Mouse (Mus musculus): ENCODE results near the gene Tmem159. TPM values are rescaled to one million over a fixed set of nuclear protein-coding genes. Genes with fewer than 3 reads are reported as not detected.

Tmem159 gene
- polyA plus RNA-seq (2021; fragmentation: Nextera tagmentation) = 25.0 and 27.6 TPM in 2 replicates
- long read RNA-seq, experiment 1, transcript Tmem159-201 (5 exons, 1,484 nt) = major isoform, 116 of 127 reads
- long read RNA-seq, experiment 1, partial matches to known transcripts = 3 of 127 reads
- long read RNA-seq, experiment 1, other reads (novel, unspliced or antisense) = 7 of 127 reads
- long read RNA-seq, experiment 2, transcript Tmem159-201 (5 exons, 1,484 nt) = major isoform, 33 of 38 reads
- long read RNA-seq, experiment 2, partial matches to known transcripts = 1 of 38 reads
- long read RNA-seq, experiment 2, other reads (novel, unspliced or antisense) = 3 of 38 reads

DNA sequence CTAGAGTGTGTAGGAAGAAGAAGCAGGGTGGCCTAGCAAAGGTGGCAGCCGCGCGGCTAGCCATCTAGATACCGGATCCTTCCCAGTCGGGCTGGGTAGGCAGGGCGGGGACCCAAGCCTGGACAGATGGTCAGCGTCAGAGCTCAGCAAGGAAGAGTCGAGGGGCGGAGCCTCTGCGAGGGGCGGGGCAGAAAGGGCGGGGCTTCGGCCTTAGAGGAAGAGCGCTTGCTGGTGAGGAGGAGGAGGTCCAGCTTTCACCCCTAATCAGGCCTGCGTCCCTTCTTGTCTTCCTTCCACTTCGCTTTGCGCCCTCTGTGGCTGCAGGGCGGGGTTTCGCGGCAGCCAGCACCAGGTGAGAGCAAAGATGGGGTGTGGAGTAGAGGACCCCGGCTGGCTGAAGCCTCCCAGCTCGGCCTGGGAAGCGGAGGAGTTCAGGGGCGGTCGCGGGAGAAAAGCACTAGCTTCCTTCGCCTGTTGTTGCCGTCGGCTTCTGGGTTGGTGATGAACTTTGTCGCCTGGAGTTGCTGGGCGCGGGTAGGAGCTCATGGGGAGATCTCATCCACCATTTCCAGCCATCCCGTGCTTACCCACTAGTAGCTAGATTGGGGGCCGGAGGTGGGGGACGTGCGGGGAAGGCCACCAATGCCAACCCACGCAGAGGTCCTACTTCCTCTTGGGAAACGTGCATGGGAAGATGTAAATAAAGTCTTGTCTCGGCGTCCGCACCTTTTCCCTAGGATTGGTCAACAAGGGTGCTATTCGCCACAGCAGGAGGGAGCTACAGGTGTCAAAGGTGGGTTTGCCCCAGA is at the start of gene Tmem159:
Gene Tmem159, plus strand, starts transcription at position 190 of the 809 bp plus-strand sequence.

GRCm38 (mm10) chr7:120095180-120095579 is 7.0 kb upstream of the Tmem159 start, which contains the start of gene Dnah3:
Dnah3 (minus strand) TSS chr7:120095280.

DNA sequence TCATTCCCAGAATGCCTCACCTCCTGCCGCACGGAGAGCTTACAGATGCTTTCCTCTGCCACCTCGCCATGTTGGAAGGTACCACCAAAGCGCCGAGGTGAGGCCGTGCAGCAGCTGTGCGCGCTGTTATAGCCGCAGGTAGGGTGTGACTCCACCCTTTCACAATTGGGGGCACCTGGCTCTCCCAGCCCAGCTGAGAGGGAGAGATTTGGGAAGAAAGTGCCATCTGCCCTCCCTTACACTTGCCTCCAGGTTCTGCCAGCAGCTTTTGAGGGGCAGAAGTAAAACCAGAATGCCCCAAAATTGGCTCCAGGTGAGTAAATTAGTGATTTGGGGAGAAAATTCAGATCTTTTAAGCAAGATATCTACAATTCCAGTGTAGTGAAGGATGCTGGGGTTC is 43.0 kb downstream of the Tmem159 start, which contains the start of gene Zp2:
Gene Zp2, minus strand, starts transcription at position 101 of the 400 bp plus-strand sequence.

Other genes starting within 250 kb of the Tmem159 start
- gene Lyrm1, start 206.5 kb upstream of the Tmem159 start, polyA plus RNA-seq (2021; fragmentation: Nextera tagmentation) = 20.6 and 21.4 TPM in 2 replicates
- 2.6 and 2.8 TPM in 2 replicates for gene Dcun1d3, start 206.1 kb upstream of the Tmem159 start, polyA plus RNA-seq (2021; fragmentation: Nextera tagmentation)
- gene Dnah3, start 7.1 kb upstream of the Tmem159 start, polyA plus RNA-seq (2021; fragmentation: Nextera tagmentation) = 0.04 and 0.07 TPM in 2 replicates
- not detected in 2 replicates for gene Zp2, start 42.9 kb downstream of the Tmem159 start, polyA plus RNA-seq (2021; fragmentation: Nextera tagmentation)
- gene Anks4b, start 71.5 kb downstream of the Tmem159 start, polyA plus RNA-seq (2021; fragmentation: Nextera tagmentation) = 0.05 TPM in 2 replicates
- gene Crym, start 99.8 kb downstream of the Tmem159 start, polyA plus RNA-seq (2021; fragmentation: Nextera tagmentation) = 57.9 and 77.8 TPM in 2 replicates
- not detected in 2 replicates for gene Abca14, start 101.6 kb downstream of the Tmem159 start, polyA plus RNA-seq (2021; fragmentation: Nextera tagmentation)
- not detected in 2 replicates for gene Abca15, start 226.3 kb downstream of the Tmem159 start, polyA plus RNA-seq (2021; fragmentation: Nextera tagmentation)

All from left cerebral cortex, adult 6 months (tissue).